In genomic region chr4:126643815-126644214, GRCm38 (mm10) we compare ENCODE assay signal across 19 mouse cellular contexts.
"Had no signal": no experiment of that assay in that cellular context is flagged by ENCODE, and none has a peak within 500 bp of the region (broad histone marks: within the 10 kb centered on the region; RNA-seq: fewer than 3 reads in every experiment).

No protein-coding gene starts in this region.

- H3K9ac ChIP-seq: liver, embryonic 12.5 days; liver, embryonic 14.5 days; lung, embryonic 14.5 days; midbrain, embryonic 13.5 days; midbrain, embryonic 15.5 days; neural tube, embryonic 13.5 days; neural tube, embryonic 15.5 days had no signal

- H3K4me3 ChIP-seq: liver, embryonic 12.5 days; megakaryocyte, embryonic 14.5 days; midbrain, embryonic 13.5 days; midbrain, embryonic 15.5 days; myocyte; neural tube, embryonic 13.5 days; neural tube, embryonic 15.5 days had no signal

- H3K27me3 ChIP-seq: neural tube, embryonic 13.5 days; neural tube, embryonic 15.5 days had no signal

- H3K4me1 ChIP-seq: liver, embryonic 12.5 days; megakaryocyte, embryonic 14.5 days had no signal

- H3K4me2 ChIP-seq: liver, embryonic 12.5 days; lung, embryonic 14.5 days; midbrain, embryonic 11.5 days; midbrain, embryonic 13.5 days; midbrain, embryonic 15.5 days; neural tube, embryonic 13.5 days; neural tube, embryonic 15.5 days had no signal

- H3K27ac ChIP-seq: liver, embryonic 12.5 days; liver, embryonic 14.5 days; macrophage; midbrain, embryonic 13.5 days; midbrain, embryonic 15.5 days; neural tube, embryonic 13.5 days; neural tube, embryonic 15.5 days had no signal

- ATAC-seq: liver, embryonic 12.5 days; midbrain, embryonic 13.5 days; midbrain, embryonic 15.5 days had no signal

- DNase-seq: lung, adult 18-20 months; lung, embryonic 14.5 days; lung, postnatal 14 days; lung, postnatal 36 days; right cerebral cortex, postnatal 14 days; spleen, adult 18-20 months; thymus, adult 18-20 months; thymus, postnatal 14 days; thymus, postnatal 4 days had no signal

- H3K9me3 ChIP-seq: liver, embryonic 12.5 days; megakaryocyte, embryonic 14.5 days; midbrain, embryonic 13.5 days; midbrain, embryonic 15.5 days; neural tube, embryonic 13.5 days; neural tube, embryonic 15.5 days had no signal

- H3K36me3 ChIP-seq: liver, embryonic 12.5 days; midbrain, embryonic 13.5 days; midbrain, embryonic 15.5 days; neural tube, embryonic 13.5 days; neural tube, embryonic 15.5 days had no signal
